Mouse (Mus musculus) T-helper 17 cell (primary cell): ENCODE measurements around the gene Sema3f.

Source experiments
- in situ Hi-C, 2 experiments: fragments of 300-600 bp; cut with MboI, MseI; formaldehyde crosslinking; loops; 1 replicate in 1 of 2; 2 replicates in 1 of 2; pipeline ENCODE4 v1.15.1; 2025; ENCODE audit warnings: high pct_unique_total_duplicates in 2 of 2

The Sema3f gene

DNA sequence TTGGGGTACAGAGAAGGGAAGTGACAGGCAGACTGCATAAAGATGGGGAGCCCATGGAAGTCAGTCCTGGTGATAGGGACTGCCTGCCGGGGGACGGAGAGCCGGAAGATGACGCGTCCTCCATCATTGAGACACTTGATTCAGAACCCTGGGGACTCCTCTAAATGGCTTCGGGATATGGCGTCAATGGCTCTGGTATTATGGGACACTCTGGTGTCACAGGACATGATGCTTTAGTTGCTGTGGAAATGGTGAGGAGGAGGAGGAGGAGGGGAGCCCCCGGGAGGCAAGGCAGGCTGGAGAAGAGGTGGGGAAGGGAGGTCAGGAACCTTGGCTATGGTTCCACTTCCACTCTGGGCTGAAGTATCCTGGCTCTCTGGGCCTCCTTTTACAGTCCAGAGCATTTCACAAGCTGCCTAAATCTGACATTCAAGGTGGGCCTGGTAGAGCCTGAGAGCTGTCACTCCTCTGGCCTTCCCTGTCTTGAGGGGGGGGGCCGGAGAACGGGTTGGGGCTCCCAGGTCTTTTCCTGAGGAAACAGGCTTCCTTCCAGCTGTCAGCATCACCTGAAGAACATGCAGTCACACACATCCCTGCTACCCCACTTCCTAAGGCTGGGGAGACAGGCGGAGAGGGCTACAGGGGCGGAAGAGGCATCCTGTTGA, 14.7 kb downstream of the Sema3f start:
- in situ Hi-C loops = no loop called here

DNA sequence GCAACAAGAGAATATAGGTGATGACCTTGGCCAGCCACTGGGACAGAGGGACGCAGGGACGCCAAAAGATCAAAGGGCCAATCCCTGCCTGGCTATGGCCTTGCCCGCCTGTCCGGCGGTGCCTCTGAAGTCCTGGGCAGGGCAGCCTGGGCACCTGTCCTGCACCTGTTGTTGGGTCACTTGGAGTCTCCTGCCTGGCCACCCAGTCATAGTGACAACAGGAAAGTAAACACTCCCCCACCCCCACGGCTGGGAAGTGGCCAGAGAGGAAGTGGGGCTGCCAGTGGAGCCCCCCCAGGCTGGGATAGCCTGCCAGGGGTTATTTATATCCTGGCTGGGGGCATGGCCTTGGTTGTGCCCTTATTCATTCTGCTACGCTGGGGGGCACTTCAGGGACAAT, 15.6 kb downstream of the Sema3f start:
- in situ Hi-C loops = no loop called here

DNA sequence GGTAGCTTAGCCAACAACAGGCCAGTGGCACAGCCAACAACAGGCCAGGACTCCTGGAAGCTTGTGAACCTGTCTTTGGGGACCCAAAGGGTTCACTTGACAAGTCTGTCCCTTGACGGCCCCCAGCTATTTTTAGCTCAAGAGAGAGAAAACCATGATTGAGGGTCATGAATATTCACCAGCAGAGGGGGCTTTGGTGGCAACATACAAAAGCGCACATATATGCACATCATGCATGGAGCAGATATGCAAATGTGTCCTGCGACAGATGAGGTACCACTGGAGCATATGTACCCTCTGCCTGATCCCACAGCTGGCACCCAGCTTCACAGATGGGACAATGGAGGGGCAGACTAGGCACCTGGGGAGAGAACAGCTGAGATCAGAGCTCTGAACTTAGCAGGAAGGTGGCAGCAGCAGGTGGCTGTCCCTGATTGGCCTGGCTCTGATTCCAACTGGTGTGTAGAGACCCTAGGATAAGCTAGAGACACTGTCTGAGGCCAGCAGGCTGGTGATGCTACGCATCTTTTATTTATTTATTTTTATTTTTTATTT, 16.8 kb downstream of the Sema3f start:
- in situ Hi-C loops = no loop called here

DNA sequence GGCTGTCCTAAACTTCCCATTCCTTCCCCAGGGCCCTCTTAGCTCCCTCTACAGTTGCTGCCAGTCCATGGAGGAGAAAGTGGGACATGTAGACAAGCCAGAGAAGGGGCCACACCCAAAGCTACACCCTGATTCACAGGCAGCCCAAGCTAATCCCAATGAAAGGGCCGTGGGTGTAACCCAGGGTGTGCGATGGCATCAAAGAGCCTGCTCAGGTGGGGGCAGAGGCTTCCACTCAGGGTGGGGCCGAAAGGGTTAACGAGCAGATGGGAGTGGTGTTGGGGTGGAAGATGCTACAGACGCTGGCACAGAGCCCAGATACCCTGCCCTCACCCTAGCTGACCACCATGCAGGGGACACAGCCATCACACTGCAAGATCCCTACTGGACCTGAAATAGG, 17.5 kb downstream of the Sema3f start:
- in situ Hi-C loops = no loop called here

DNA sequence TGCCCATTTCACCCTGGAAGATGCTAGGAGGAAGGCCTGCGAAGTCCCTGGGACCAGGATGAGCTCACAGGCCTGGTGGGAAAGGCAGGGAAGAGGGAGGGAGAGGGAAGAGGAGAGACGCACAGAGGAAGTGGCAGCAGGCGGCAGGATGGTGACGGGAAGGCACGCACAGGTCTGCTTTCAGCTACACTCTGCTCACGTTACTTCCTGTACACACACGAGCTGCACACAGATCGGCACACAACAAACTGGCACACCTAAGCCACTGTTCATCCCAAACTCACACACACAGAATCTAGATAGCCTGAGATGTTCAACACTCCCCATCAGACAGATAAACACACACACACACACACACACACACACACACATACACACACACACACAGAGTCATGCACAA, 19.9 kb downstream of the Sema3f start:
- in situ Hi-C loops = no loop called here

DNA sequence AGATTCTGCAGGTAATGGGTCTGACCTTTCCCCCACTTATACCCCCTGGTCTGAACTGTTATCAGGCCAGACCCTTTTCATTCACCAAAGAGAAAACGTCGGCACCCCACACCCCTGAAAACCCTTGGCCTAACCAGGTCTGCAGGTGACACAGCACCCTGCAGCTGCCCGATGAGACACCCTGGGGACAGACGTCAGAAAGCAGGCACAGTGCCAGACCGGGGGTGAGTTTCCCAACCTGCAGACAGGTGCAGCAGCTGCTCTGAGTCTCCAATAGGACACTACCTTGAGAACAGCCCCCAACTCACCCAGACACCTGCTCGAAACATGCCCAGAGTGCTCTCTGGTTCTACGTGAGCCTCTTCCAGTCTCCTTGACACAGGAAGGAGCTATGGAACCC, 21.3 kb downstream of the Sema3f start:
- in situ Hi-C loops = loop anchor here (5.0 kb wide), 1 partner anchor 48 kb away; no protein-coding TSS in a partner anchor

DNA sequence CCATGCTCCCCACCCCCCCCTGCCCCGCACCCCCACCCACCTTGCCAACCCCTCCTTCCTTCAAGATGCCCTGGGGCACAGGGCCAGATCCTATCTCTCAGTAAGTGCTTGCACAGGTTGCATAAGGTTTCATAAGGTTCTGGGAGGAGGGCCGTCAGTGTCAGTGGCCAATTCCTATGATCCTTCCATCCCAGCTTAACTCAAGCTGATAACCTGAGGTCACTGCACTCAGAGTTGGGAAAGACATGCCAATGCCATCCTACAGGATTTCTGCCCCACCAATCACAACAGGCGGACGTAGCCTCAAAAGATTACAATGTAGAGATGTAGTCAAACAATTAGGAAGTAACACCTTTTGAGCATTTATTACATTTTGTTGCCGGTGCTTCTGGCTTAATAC, 21.9 kb downstream of the Sema3f start:
- in situ Hi-C loops = loop anchor here (5.0 kb wide), 1 partner anchor 49 kb away; no protein-coding TSS in a partner anchor

DNA sequence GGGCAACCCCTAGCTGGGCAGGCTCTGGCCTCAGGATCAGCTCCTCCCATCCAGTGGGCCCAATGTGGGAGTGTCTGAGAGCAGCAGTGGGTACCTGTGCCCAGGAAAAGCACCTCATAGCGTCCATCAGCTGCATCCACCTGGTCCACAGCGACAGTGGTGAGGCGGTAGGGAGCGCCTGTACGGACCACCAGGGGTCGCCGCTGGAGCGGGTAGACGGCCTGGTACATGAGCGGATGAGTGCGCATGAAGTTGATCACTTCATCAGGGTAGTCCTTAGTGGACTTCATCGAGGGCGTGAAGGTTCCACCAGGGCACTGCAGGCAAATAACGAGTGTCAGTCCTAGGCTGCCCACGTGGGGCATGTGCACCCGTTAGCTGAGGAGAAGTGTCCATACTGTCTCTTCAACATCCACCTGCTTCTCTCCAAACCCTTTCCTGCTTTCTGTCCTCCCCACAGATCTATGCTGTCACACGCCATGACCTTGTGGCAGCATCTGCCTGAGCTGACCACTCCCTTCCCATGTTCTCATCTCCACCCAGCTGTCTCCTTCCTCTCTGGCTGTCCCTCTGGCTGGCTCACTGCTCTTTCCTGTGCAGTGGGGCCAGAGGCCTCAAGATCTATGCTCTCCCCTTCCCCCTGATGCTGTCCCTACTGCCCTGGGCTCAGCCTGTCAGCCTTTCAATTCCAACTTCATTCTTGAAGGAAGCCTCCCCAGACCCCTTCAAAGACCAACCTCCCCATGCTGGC, 24.9 kb downstream of the Sema3f start:
- in situ Hi-C loops = loop anchor here (5.0 kb wide), 1 partner anchor 52 kb away; no protein-coding TSS in a partner anchor

DNA sequence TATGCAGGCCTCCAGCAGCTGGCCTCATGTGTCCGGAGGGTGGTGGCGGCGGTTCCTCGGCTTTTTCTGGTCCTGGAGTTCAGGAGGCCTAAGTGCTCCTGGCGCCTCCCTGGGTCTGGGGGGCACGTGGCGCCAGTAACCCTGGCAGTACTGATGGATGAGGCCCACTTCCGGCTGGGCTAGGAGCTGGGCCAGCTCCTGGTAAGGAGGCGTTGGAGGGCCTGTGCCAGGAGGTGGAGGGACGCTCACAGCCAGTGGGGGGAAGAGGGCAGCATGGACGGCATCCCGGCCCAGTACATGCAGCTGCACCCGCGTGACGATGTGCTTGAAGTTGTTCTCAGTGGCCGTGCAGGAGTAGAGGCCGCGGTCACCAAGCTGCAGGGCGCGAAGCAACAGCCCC, 27.9 kb downstream of the Sema3f start:
- in situ Hi-C loops = no loop called here

DNA sequence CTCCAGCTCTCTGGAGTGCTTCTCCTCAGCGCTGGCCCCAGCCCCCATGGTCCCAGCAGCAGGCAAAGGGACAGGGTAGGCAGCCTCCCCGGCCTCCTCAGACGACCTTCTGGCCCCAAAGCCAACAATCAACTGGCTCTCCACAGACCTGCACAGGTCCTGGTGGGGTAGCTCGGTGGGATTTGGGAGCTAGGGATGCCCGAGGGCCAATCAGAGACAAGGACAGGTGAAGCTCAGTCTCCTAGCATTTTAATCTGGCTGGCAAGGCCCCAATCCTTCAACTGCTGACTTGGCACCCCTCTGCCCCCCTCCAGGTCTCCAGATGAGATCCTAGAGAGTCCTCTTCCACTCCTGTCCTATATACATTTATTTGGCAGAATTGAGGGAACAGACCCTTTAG, 30.8 kb downstream of the Sema3f start, which contains the start of gene Gnat1:
TSS of gene Gnat1 (minus strand) at position 212 of the 400 bp plus-strand sequence.
- in situ Hi-C loops = loop anchor here in 1 of 2 experiments (5.0 kb wide), 1 partner anchor 77 kb away; no protein-coding TSS in a partner anchor

DNA sequence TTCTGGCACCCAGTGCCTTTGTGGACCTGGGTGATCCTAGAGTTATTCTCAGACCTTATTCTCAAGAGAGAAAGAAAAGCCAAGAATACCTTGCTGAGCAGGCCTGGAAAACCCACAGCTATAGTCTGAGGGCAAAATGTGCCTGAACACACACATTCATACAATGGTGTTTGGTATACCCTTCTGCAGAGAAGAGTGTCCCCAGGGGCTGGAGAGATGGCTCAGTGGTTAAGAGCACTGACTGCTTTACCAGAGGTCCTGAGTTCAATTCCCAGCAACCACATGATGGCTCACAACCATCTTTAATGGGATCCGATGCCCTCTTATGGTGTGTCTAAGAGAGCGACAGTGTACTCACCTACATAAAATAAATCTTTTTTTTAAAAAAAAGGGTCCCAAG, 31.4 kb downstream of the Sema3f start:
- in situ Hi-C loops = loop anchor here in 1 of 2 experiments (5.0 kb wide), 1 partner anchor 77 kb away; no protein-coding TSS in a partner anchor

DNA sequence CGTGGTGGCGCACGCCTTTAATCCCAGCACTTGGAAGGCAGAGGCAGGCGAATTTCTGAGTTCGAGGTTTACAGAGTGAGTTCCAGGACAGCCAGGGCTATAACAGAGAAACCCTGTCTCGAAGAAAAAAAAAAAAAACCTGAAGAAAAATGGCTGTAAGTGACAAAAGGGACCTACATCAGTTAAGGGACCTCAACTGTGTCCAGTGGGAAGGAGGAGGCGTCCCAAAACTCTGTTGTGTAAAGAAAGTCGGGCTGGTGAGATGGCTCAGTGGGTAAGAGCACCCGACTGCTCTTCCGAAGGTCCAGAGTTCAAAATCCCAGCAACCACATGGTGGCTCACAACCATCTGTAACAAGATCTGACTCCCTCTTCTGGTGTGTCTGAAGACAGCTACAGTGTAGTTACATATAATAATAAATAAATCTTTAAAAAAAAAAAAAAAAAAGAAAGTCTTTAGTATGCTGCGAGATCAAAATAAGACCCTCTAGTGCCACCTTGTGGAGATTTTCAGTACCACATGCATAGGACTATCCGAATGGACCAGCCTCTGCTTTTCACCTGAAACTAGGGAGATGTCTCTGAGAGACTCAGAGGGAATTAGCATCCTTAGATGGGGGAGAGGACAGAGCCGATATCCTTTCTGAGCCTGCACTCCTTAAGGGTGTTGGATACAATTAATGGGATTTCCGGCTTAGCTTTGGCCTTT, 32.3 kb downstream of the Sema3f start:
- in situ Hi-C loops = loop anchor here in 1 of 2 experiments (5.0 kb wide), 1 partner anchor 76 kb away; no protein-coding TSS in a partner anchor

DNA sequence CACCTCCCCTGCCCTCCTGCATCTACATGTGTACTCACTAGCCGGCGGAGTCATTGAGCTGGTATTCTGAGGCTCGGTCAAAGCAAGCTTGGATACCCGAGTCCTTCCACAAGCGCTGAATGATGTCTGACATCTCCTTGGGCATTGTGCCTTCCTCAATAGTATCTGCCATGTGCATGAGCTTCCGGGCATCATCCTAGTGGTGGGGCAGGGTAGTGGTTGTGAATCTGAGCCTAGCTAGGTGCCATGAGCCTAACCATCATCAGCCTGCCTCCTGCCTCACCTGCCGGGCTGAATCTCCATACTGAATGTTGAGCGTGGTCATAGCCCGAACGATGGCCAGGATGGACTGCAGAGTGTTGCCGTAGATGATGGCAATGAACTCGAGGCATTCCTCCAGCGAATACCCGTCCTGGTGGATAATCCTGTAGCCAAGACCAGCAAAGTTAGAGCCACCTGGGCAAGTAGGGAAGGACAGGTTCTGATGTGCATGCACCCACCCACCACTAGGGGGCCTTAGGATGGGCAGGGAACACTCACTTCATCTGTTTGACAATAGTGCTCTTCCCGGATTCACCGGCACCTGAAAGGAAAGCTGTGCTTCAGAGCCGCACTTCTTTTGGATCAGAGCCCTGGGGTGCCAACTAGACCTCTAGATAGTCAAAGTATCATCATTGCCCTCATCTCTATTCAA, 33.0 kb downstream of the Sema3f start:
- in situ Hi-C loops = loop anchor here in 1 of 2 experiments (5.0 kb wide), 1 partner anchor 75 kb away; no protein-coding TSS in a partner anchor

DNA sequence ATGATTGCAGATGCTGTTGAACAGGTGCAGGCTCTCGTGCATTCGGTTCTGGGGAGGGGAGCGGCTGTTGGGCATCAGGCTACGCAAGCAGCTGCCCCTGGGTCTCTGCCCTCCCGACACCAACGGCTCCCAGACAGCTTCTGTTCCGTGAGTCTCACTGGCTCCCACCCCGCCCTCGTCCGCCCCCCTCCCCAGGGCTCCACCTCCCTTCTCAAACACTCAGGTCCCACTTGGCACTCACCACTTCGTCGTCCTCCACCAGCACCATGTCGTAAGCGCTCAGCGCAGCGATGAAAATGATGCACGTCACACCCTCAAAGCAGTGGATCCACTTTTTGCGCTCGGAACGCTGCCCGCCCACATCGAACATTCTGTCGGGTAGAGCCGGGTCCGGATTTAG, 34.0 kb downstream of the Sema3f start:
- in situ Hi-C loops = loop anchor here in 1 of 2 experiments (5.0 kb wide), 1 partner anchor 74 kb away; no protein-coding TSS in a partner anchor

DNA sequence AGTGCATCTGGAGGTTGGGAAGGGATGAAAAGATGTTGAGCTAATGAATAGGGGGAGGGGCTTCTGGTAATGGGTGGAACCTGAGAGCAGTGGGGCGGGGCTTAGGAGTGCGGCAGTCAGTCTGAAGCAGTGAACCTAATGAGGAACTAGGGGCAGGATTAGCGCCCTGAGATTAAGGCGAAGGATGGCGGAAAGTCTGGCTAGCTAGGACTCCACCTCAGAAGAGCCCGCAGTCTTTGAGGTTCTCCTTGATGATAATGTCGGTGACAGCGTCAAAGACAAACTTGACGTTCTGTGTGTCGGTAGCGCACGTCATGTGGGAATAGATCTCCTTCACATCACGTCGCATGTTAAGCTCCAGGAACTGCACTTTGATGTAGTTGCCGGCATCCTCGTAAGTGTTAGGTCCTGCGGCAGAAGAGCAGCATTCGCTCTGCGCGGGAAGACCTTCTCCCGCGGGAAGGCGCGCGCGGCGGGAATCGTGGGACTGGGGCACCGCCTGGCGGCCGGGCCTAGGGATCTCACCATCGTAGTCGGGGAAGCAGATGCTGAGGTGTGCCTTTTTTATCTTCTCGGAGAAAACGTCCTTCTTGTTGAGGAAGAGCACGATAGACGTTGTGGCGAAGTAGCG, 34.5 kb downstream of the Sema3f start:
- in situ Hi-C loops = loop anchor here in 1 of 2 experiments (5.0 kb wide), 1 partner anchor 73 kb away; no protein-coding TSS in a partner anchor

DNA sequence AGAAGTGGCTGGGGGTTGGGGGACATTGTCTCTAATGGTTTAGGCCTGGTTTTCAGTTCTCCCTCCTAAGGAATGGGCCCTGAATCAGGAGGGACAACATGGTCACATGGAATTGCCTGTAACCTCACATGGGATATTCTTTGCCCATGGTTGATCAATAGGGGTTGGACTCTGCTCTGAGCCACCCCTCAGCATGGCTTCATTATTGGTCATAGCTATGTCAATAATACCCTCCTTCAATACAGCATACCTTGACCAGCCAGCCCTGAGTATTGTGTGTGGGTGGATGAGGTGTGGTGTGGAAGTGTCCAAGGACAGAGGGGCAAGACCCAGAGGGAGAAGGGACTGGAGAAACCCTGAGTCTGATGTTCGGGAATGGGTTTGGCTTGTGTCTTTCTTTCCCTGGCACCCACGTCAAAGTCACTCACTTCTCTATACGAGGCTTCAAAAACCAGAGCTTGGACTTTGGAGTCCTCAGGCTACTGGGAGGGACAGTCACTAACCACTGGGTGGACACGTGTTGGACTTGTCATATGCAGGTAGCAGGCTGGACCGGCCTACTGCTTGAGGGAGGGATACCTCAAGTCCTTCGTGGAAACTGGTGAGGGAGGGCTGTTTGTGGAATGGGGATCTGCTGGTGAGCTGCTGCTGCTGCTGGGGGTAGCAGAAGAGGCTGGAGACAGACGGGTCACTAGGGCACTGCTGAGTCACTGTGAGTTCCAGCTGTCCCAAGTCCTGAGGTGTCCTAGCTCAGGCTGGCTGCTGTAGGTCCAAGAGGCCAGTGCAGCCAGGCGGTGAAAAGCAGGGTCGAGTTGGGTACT, 35.5 kb downstream of the Sema3f start:
- in situ Hi-C loops = loop anchor here in 1 of 2 experiments (5.0 kb wide), 1 partner anchor 73 kb away; no protein-coding TSS in a partner anchor

DNA sequence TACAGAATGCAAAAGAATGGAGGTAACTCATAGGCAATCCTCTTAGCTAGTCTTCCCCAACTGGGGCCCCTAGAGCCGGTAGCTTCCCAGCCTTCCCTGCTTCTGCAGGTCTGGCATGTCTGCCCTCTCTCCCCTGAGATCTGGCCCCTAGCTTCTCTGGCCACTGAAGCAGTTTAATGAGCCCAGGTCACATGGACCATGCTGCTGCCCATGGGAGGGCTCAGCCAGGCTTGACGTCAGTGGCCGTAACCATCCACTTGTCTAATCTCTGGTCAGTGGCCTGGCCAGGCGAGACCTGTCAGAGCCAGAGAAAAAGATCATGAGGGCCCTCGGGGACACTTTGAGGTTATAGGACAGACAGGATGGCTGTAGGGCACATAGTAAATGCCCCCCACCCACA, 40.0 kb downstream of the Sema3f start:
- in situ Hi-C loops = no loop called here

DNA sequence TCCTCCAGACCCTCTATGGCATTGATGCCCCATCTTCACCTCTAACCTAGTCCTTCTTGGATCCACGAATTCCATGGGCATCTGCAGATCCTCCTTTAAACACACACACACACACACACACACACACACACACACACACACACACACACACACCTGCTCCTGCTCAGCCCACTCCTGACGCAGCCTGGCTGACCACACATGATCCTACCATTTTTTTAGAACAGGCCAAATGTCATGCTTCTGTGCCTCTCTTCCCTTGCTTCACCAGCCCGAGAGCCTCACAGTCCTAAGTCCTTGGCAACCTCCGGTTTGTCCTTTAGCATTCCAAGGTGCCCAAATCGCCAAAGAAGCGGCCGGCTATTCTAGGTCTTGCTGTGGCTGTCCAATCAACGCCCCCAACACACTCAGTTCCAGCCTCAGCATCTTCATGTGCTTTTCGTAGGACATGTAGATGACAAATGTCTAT, 40.8 kb downstream of the Sema3f start, which contains the start of gene Slc38a3:
TSS of gene Slc38a3 (minus strand) at position 51 of the 466 bp plus-strand sequence.
- in situ Hi-C loops = no loop called here

DNA sequence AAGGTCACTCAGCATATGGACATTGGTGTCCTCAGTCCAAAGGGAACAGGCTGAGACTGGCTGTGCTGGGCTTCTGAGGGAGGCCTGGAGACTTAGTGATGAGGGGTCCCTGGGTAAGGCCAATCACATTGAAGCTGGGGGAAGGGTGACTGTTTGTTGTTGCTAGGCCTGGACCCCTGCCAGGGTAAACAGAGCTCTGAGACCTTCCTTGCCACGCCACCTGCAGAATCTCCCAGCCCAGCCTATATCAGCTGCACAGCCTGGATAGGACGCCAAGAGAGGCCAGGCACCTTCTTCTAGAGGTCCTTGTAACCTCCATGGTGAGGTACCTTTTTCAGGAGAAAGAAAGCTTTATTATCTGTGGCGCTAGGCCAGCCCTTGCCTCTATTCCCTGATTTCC, 41.4 kb downstream of the Sema3f start:
- in situ Hi-C loops = no loop called here
